Mouse (Mus musculus) midbrain, embryonic 15.5 days (tissue): ENCODE measurements around the gene Timp3. TPM values are rescaled to one million over a fixed set of nuclear protein-coding genes. Genes with fewer than 3 reads are reported as not detected.
A peak's percentile ranks its signal among the peaks of the same experiment; 100 is the strongest.

Experiments
- ATAC-seq: fragments of 200-750 bp; cut with Nextera tagmentation; replicated peaks from 2 replicates; pipeline ENCODE4 v1.8.0; 2017; ENCODE audit warnings: moderate TSS enrichment
- H3K27ac ChIP-seq: fragments of 300-500 bp; sonication (generic); 2 replicates; pipeline ENCODE4 v1.5.1; 2015; ENCODE audit warnings: mild to moderate bottlenecking, inconsistent platforms
- H3K27me3 ChIP-seq: fragments of 300-500 bp; sonication (generic); replicated peaks from 2 replicates; pipeline ENCODE4 v1.6.1; 2015; ENCODE audit warnings: inconsistent platforms
- H3K36me3 ChIP-seq: fragments of 300-500 bp; sonication (generic); replicated peaks from 2 replicates; pipeline ENCODE4 v1.6.1; 2015; ENCODE audit warnings: inconsistent platforms
- H3K4me1 ChIP-seq: fragments of 300-500 bp; sonication (generic); 2 replicates; pipeline ENCODE4 v1.6.1; 2015; ENCODE audit warnings: inconsistent platforms
- H3K4me2 ChIP-seq: fragments of 300-500 bp; sonication (generic); 2 replicates; pipeline ENCODE4 v1.6.1; 2015; ENCODE audit warnings: inconsistent platforms, mild to moderate bottlenecking, moderate library complexity
- H3K4me3 ChIP-seq: fragments of 300-500 bp; sonication (generic); 2 replicates; pipeline ENCODE4 v1.5.1; 2015; ENCODE audit warnings: mild to moderate bottlenecking, inconsistent platforms
- H3K9ac ChIP-seq: fragments of 300-500 bp; sonication (generic); 2 replicates; pipeline ENCODE4 v1.6.1; 2015; ENCODE audit warnings: mild to moderate bottlenecking, inconsistent platforms
- H3K9me3 ChIP-seq: fragments of 300-500 bp; sonication (generic); 2 replicates; pipeline ENCODE4 v1.6.1; 2016; ENCODE audit warnings: inconsistent platforms
- WGBS: fragments of 180-500 bp; shearing (Covaris S2); methylation state at CpG from one replicate; pipeline ENCODE4 v1.1.7; 2015; ENCODE audit warnings: mixed read lengths; 5-methylcytosine and 5-hydroxymethylcytosine counted together
- polyA plus RNA-seq: library from polyadenylated mRNA; unstranded; fragments of >200 nt; fragmentation: Nextera tagmentation; extraction: Ambion mirVana; gene quantifications from 2 replicates; pipeline ENCODE4 v1.2.1, GENCODE M21; 2015

The Timp3 gene
- polyA plus RNA-seq, 1 experiment from 2014 or later: 31.1 TPM

GRCm38 (mm10) chr10:86278481-86278880 is 21.7 kb upstream of the Timp3 start:
- Histone ChIP-seq H3K4me2 (no peak overlapping the region), H3K36me3 (no peaks in the 10 kb centered on the region), H3K4me1 (no peaks in the 10 kb centered on the region), H3K9me3 (no peaks in the 10 kb centered on the region), H3K9ac (no peak overlapping the region), H3K4me3 (no peak overlapping the region), H3K27ac (no peak overlapping the region), H3K27me3 (no peaks in the 10 kb centered on the region)
- ATAC-seq: no peak
- WGBS: 84% methylated on average over 2 of the region's 2 CpGs

GRCm38 (mm10) chr10:86279579-86280168 is 20.5 kb upstream of the Timp3 start:
- no peak for ATAC-seq
- Histone ChIP-seq H3K9me3 (no peaks in the 10 kb centered on the region), H3K4me1 (no peaks in the 10 kb centered on the region), H3K9ac (no peak overlapping the region), H3K27me3 (no peaks in the 10 kb centered on the region), H3K36me3 (no peaks in the 10 kb centered on the region), H3K4me3 (no peak overlapping the region), H3K4me2 (no peak overlapping the region), H3K27ac (no peak overlapping the region)
- 93% methylated on average over 7 of the region's 7 CpGs for WGBS

GRCm38 (mm10) chr10:86281238-86281637 is 18.9 kb upstream of the Timp3 start:
- ATAC-seq: no peak
- no peaks in the 10 kb centered on the region for H3K4me1 ChIP-seq
- H3K9me3 ChIP-seq: no peaks in the 10 kb centered on the region
- H3K9ac ChIP-seq: no peak overlapping the region
- H3K27me3 ChIP-seq: no peaks in the 10 kb centered on the region
- no peak overlapping the region for H3K4me2 ChIP-seq
- WGBS: 83% methylated on average over 8 of the region's 8 CpGs
- no peak overlapping the region for H3K4me3 ChIP-seq
- no peak overlapping the region for H3K27ac ChIP-seq
- H3K36me3 ChIP-seq: no peaks in the 10 kb centered on the region

- no peak overlapping the region for H3K9ac ChIP-seq
- H3K27me3 ChIP-seq: no peaks in the 10 kb centered on the region
- no peak overlapping the region for H3K4me3 ChIP-seq
- 93% methylated on average over 7 of the region's 7 CpGs for WGBS
- no peak overlapping the region for H3K27ac ChIP-seq
- H3K4me2 ChIP-seq: no peak overlapping the region
- no peaks in the 10 kb centered on the region for H3K36me3 ChIP-seq
- no peaks in the 10 kb centered on the region for H3K9me3 ChIP-seq
- no peak for ATAC-seq
- H3K4me1 ChIP-seq: no peaks in the 10 kb centered on the region
Observed at GRCm38 (mm10) chr10:86286508-86286907, 13.7 kb upstream of the Timp3 start.

GRCm38 (mm10) chr10:86290109-86290771 is 9.9 kb upstream of the Timp3 start:
- Histone ChIP-seq H3K9ac (no peak overlapping the region), H3K4me2 (no peak overlapping the region), H3K4me3 (no peak overlapping the region), H3K27ac (no peak overlapping the region), H3K27me3 (no peaks in the 10 kb centered on the region), H3K36me3 (no peaks in the 10 kb centered on the region), H3K4me1 (no peaks in the 10 kb centered on the region), H3K9me3 (no peaks in the 10 kb centered on the region)
- 78% methylated on average over 8 of the region's 8 CpGs for WGBS
- no peak for ATAC-seq

- peaks cover 8% of the 10 kb centered on the region for H3K4me1 ChIP-seq
- ATAC-seq: no peak
- no peak overlapping the region for H3K9ac ChIP-seq
- WGBS: 71% methylated on average over 1 of the region's 1 CpGs
- no peaks in the 10 kb centered on the region for H3K27me3 ChIP-seq
- no peak overlapping the region for H3K27ac ChIP-seq
- H3K4me2 ChIP-seq: no peak overlapping the region
- no peaks in the 10 kb centered on the region for H3K9me3 ChIP-seq
- H3K4me3 ChIP-seq: no peak overlapping the region
- no peaks in the 10 kb centered on the region for H3K36me3 ChIP-seq
Observed at GRCm38 (mm10) chr10:86293880-86294279, 6.3 kb upstream of the Timp3 start.

- no peak overlapping the region for H3K4me3 ChIP-seq
- no peak overlapping the region for H3K9ac ChIP-seq
- H3K27me3 ChIP-seq: no peaks in the 10 kb centered on the region
- H3K27ac ChIP-seq: no peak overlapping the region
- no peak for ATAC-seq
- H3K4me2 ChIP-seq: no peak overlapping the region
- H3K36me3 ChIP-seq: no peaks in the 10 kb centered on the region
- no peaks in the 10 kb centered on the region for H3K9me3 ChIP-seq
- 63% methylated on average over 10 of the region's 10 CpGs for WGBS
- H3K4me1 ChIP-seq: peaks cover 8% of the 10 kb centered on the region
Observed at GRCm38 (mm10) chr10:86294599-86295365, 5.4 kb upstream of the Timp3 start.

GRCm38 (mm10) chr10:86295454-86296098 is 4.6 kb upstream of the Timp3 start:
- peak; percentile 29; the same call in 1 of the 2 replicates for ATAC-seq
- no peak overlapping the region for H3K9ac ChIP-seq

GRCm38 (mm10) chr10:86296111-86296510 is 4.1 kb upstream of the Timp3 start:
- Histone ChIP-seq H3K4me1 (peaks cover 22% of the 10 kb centered on the region), H3K9me3 (no peaks in the 10 kb centered on the region), H3K4me2 (peak overlapping the region; percentile 41), H3K27me3 (no peaks in the 10 kb centered on the region), H3K9ac (no peak overlapping the region), H3K27ac (no peak overlapping the region), H3K36me3 (no peaks in the 10 kb centered on the region), H3K4me3 (no peak overlapping the region)
- ATAC-seq: peak; percentile 48; the same call in 1 of the 2 replicates
- 4% methylated on average over 14 of the region's 14 CpGs for WGBS

More at GRCm38 (mm10) chr10:86295454-86296098, 4.6 kb upstream of the Timp3 start:
- H3K27ac ChIP-seq: no peak overlapping the region
- H3K36me3 ChIP-seq: no peaks in the 10 kb centered on the region
- WGBS: 26% methylated on average over 13 of the region's 13 CpGs
- peak overlapping the region; percentile 41 for H3K4me2 ChIP-seq
- H3K27me3 ChIP-seq: no peaks in the 10 kb centered on the region
- H3K4me3 ChIP-seq: no peak overlapping the region
- no peaks in the 10 kb centered on the region for H3K9me3 ChIP-seq
- H3K4me1 ChIP-seq: peaks cover 16% of the 10 kb centered on the region

- Histone ChIP-seq H3K27ac (no peak overlapping the region), H3K27me3 (no peaks in the 10 kb centered on the region), H3K9me3 (no peaks in the 10 kb centered on the region), H3K4me1 (peaks cover 27% of the 10 kb centered on the region), H3K9ac (no peak overlapping the region), H3K4me3 (no peak overlapping the region), H3K36me3 (no peaks in the 10 kb centered on the region), H3K4me2 (no peak overlapping the region)
- ATAC-seq: no peak
- 89% methylated on average over 2 of the region's 2 CpGs for WGBS
Observed at GRCm38 (mm10) chr10:86297307-86297706, 2.9 kb upstream of the Timp3 start.

- H3K4me2 ChIP-seq: no peak overlapping the region
- no peaks in the 10 kb centered on the region for H3K27me3 ChIP-seq
- no peak overlapping the region for H3K4me3 ChIP-seq
- WGBS: 58% methylated on average over 6 of the region's 6 CpGs
- H3K4me1 ChIP-seq: peaks cover 33% of the 10 kb centered on the region
- no peaks in the 10 kb centered on the region for H3K36me3 ChIP-seq
- H3K9me3 ChIP-seq: no peaks in the 10 kb centered on the region
- no peak for ATAC-seq
- no peak overlapping the region for H3K9ac ChIP-seq
- no peak overlapping the region for H3K27ac ChIP-seq
Observed at GRCm38 (mm10) chr10:86298326-86298725, 1.8 kb upstream of the Timp3 start.

- Histone ChIP-seq H3K27ac (no peak overlapping the region), H3K4me2 (peak overlapping the region; percentile 99), H3K4me1 (peaks cover 44% of the 10 kb centered on the region), H3K4me3 (peak overlapping the region; percentile 50), H3K36me3 (no peaks in the 10 kb centered on the region), H3K9me3 (no peaks in the 10 kb centered on the region), H3K9ac (peak overlapping the region; percentile 44), H3K27me3 (no peaks in the 10 kb centered on the region)
- WGBS: 42% methylated on average over 6 of the region's 6 CpGs
- 0 out of 2 replicates have a peak, but pooled peaks have one; percentile 4 for ATAC-seq
Observed at GRCm38 (mm10) chr10:86299795-86300194, 377 bp upstream of the Timp3 start.
